Mouse (Mus musculus) cerebellum, adult 2 months (tissue): Measurements from ENCODE around the gene Gcfc2.

Experiments
- CTCF ChIP-seq: fragments of 200-500 bp; IDR thresholded peaks from 2 replicates; pipeline ENCODE4 v1.5.1; 2011; ENCODE audit warnings: low read depth, mild to moderate bottlenecking, control low read depth, low read length, moderate library complexity, borderline replicate concordance; ENCODE audit not compliant: insufficient read depth
- POLR2A ChIP-seq: fragments of 200-500 bp; IDR thresholded peaks from 2 replicates; pipeline ENCODE4 v1.6.1; 2011; ENCODE audit warnings: low read length, control low read depth, borderline replicate concordance; ENCODE audit not compliant: insufficient read depth

DNA sequence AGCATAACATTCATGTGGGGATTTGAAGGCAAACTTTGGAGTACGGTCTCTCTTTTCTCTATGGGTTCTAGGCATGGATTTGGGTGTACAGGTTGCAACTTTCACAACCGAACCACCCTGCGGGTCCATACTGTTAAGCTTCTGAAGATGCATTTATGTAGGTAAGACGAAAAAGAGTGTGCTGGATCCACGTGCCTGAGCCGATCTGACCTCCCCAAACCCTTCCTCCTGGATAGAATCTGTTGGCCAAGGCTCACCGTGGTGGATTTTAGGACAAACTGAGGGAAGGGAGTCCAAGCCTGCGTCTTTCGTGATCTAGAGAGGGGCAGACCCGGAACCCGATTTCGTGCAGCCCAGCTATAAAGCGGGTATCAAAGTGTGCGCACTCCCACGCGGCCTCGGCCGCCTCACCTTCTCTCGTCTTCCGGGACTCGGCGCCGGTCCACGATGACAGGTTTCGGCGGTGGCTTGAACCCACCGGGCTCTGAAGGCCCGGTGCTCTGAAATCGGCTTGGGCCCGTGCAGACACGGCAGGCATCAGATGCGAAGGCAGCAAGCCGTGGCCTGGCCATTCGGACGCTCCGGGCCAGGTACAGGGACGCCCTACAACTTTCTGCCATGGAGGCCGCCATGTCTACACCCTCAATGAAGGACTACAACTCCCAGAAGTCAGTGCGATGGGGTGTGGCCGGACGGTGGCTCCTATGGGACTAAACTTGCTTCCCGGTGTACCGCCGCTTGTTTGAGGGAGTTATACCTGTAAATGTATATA lies 42.0 kb downstream of the Gcfc2 start, which contains the start of gene Mrpl19:
- TF ChIP-seq POLR2A (peak; percentile 36; the same call in 1 of the 2 replicates), CTCF (no peak)
